Mouse (Mus musculus): ENCODE data around the gene Jakmip3.

Jakmip3 gene

DNA sequence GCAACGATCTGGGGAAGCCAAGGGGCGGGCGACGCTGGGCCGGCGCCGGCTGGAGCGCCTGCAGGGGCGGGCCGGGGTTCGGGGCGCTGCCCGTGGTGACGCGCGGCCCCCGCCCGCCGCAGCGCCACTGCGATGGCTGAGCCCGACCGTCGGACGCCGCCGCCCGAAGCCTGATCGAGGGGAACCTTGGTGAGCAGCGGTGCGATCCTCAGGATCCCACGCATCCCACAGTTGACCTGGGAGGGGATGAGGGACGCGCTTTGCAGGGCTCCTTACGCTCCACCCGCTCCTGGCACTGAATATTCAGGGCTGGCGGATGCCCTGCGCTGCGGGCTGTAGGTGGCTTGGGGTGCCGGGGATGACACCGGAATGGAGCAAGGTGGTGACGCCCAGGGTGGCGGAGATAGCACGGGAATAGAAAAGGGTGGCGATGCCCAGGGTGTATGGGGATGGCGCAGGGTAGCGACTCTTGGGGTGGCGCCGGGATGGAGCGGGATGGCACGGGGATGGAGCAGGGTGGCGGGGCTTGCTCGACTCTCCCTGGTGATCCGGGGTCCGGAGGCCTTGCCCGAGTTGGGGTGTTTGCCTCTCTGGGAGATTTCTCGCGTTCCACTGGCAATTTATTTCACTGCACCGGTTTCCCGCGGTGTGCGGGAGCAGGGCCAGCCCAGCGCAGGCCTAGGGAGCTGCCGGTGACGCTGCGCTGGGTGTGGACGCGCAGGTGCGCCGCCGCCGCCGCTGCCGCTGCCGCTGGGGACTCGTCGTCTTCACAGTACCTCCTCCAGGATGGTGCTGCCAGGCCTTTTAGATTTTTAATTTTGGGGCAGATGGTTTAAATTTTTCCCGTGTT, at the start of gene Jakmip3:
Gene Jakmip3 (plus strand): TSS at position 119 of the 850 bp plus-strand sequence.
- in situ Hi-C loops (cut with MboI, MseI), result no loop called here

DNA sequence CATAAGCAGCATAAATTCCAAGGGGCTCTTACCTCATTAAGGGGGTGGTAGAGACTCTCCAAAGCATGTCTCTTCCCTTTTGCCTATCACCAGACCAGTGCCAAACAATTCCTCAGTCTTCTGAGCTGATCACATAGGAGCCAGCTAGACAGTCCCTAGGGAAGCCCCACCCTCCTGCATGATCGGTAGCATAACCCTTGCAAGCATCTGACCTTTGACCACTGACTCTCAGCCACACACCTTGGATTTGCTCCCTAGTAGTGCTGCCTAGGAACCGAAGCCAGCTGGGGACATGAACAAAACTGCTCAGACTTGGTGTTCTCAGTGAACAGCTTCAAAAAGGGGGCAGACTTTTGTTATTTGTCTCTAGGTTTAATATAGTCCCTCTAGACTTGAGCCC, 42.4 kb upstream of the Jakmip3 start:
- in situ Hi-C loops (cut with MboI, MseI), result no loop called here

DNA sequence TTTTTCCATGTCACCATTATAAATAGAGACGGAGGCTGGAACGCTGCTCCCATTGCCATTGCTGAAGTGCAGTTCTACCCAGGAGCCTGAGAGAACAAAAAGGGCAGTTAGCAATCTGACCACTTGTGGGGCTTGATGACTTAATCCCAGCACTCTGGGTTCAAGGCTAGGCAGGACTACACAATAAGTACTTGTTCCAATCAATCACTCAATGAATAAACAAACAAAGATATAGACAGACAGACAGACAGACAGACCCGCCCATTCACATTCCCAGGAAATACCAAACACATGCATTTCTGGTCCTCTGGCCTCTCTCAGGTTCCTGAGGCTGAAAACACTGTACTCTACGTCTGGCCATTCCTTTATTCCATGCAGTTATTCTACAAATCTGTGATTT, 41.8 kb upstream of the Jakmip3 start:
- in situ Hi-C loops (cut with MboI, MseI), result no loop called here

DNA sequence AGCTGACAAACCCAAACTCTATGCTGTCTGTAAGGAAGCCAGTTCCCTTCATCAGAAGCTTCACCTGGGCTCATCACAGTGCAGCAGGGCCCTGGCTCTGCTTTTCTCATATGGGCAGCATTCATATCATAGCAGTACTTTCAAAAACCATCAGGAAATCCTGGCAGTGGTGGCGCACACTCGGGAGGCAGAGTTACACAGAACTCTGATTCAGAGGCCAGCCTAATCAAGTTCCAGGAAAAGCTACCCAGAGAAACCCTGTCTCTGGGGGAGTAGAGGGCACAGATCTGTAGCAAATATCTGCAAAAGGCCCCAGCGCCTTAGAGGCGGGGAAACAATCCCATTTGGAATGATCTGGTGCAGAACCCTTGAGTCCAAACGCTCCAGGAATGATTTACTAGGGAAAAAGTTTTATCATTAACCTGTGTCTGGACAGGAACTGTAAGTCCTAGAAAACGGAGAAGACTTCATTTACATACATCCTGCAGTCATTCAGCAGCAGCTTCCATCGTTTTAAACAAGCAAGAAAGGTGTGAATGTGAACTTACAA, 36.6 kb upstream of the Jakmip3 start:
- in situ Hi-C loops (cut with MboI, MseI), result no loop called here

DNA sequence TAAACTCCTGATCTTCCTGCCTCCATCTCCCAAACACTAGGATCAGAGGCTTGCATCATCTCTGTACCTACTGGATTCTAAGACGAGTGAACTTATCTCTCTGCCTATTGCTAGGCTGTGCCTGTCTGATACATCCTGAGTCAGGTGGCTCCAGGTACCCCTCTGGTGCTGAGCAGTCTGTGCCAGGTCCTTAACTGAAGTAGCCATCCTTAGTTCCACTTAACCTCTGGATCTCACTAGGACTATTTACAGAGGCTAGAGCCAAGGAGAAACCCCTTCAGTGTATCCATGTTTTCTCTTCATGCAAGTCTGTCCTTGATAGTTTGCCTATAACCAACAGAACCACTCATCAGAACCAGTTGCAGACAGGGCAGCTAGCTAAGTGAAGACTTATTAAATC, 34.1 kb upstream of the Jakmip3 start:
- in situ Hi-C loops (cut with MboI, MseI), result no loop called here

DNA sequence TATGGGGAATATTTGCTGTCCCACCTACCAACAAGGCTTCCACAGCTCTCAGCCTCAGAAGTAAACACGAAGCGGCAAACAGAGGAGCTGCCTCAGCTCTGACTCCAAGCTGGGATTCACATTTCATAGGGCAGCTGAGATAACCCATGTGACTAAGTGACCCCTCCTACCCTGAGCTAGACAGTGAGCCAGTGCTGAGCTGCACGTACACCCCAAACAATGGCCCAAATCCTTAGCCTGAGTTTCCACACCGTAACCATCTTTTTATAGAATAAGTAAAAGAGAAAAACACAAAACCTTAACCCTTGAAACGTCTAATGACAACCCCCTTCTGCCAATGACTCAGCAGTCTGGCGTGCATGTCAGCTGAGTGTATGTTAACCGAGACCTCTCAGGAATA, 33.5 kb upstream of the Jakmip3 start:
- in situ Hi-C loops (cut with MboI, MseI), result no loop called here

DNA sequence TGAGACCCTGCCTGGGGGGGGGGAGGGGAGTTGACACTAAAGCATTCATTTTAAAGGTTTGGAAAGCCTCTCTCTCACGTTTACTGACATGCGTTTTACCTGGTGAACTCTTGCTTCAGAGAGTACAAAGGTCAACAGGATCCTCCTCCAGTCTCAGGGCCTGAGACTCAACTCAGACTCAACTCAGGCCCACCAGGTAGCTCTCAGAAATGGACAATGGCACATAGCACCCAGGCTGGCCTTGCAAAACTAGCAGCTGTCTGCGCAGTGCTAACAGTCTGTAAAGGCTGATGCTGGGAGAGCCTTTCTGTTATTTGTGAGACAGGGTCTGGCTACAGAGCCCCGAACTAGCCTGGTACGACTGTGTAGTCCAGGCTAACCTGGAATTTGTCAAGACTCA, 32.6 kb upstream of the Jakmip3 start:
- in situ Hi-C loops (cut with MboI, MseI), result no loop called here

DNA sequence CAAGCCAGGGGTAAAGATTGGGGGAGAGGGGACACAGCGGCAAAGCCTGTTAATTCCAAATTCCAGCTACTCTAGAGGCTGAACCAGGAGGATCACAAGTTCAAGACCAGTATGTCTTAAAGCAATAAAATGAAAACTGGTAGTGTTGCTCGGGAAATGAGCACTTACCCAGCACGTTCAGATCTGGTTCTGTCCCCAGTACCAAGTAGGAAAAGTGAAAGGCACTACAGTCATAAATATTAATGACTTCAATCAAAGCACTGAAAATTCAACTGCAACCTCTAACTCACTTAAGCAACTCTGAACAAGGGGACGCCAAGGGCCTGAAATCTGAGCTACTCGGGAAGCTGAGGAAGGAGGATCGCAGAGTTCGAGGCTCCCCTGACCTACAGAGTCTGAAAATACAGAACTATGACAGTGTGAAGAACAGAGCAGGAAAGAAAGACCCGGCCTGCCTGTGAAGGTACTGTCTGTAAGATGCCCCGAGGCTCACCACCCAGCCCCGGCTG, 31.7 kb upstream of the Jakmip3 start:
- in situ Hi-C loops (cut with MboI, MseI), result no loop called here

DNA sequence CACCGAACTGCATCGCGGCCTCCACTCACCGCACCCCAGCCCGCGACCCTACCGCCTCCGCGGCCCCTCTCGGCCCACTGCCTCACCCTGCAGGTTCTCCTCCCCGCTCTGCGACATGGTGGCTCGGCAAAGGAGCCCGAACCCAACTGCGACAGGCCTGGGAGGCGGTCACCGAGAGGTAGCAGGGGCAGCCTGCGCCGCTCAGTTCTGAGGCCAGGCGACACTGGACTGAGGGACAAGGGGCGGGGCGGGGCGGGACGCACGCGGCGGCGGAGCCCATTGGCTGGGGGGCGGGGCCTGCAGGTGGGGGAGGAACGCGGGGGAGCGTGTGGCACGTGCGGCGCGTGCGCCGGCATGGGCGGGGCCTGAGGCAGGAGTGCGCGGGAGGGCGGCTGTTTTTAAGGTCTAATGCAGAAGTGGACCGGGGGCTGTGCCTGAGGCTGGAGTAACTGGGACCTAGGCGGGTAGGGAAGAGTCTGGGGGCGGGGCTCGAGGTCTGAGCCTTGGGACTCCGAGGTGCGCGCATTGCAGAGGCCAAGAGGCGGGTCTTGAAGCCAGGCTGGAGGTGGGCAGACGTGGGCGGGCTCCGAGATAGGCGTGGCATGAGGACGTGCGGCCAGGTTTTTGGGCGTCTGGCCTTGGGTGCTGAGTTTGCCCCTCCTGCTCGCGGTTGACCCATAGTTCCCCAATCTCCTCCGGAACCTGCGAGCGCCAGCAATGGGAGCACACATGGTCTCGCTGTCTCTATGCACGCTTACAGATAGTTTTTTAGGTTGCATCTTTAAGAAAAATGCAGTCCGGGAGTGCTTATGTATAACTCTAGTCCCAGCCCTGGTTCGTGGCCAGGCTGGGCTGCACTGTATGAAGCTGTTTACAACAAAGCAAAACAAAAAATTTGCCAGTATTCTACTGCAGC, 31.0 kb upstream of the Jakmip3 start, which contains the start of gene Bnip3:
Gene Bnip3 (minus strand): TSS at position 243 of the 916 bp plus-strand sequence.
- in situ Hi-C loops (cut with MboI, MseI), result no loop called here

DNA sequence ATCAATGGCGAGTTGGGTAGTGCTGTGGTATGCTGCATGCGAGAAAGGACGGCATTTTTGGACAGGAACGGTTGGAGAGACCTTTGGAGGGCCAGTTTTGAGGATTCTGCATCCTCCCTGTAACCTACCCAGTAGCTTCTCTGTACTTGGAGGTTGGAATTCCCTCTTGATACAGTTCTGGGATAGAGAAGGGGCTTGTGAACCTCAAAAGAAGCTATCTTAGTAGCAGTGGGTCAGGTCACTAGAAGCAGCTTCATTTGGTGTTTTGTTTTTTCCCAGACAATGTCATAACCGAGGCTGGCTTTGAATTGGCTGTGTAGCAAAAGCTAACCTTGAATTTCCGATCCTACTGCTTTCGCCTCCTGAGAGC, 30.4 kb upstream of the Jakmip3 start:
- in situ Hi-C loops (cut with MboI, MseI), result no loop called here

DNA sequence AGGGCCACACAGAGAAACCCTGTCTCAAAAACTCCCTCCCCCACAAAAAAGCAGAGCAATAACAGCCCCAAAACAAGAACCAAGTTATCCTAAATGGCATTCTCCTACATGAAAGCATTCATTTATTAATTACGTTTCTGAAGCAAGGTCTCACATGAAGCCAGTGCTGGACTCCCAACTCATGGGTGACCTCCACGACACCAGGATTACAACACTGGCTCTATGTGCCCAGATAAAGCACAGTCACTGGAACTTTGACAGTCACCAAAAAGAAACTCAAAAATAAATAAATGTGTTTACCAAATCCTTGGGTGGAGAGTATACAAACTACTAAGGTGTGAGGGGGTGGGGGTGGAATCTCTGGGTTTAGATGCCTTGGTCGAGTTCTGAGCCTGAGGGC, 26.9 kb upstream of the Jakmip3 start:
- in situ Hi-C loops (cut with MboI, MseI), result no loop called here

DNA sequence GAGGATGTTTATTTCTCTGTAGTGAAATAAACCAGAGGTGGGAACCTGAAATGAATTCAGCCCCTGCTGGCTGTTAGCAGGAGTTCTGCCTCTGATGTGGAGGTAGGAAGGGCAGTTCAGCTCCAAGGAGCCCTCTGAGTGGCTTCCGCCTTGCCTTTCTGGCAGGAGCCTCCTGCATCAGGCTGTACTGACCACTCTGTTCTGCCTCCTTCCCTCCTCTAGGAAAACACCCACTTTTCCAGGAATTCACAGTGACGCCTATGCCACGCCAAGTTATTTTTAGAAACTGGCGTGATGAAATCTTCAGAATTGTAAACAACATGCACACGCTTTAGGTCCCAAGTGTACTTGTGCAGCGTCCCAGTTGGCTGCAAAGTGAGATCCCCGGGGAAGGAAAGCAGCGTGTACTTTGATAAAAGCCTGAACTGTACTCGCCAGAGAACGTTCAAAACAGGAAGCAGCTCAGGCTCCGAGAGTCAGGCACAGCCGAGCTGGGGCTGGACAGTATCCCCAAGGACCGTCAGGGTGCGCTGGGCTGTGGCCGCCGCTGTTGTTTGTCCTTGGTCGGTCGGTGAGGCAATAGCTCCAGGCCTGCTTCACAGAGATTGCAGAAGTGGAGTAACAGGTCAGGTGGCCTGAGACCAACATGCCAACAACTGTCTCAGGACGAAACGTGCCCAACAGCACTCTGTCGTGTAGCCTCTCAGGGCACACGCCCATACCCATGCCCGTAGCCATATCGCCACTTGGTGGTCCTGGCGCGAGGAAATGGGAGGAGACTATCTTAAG, 21.2 kb upstream of the Jakmip3 start:
- in situ Hi-C loops (cut with MboI, MseI), result no loop called here

DNA sequence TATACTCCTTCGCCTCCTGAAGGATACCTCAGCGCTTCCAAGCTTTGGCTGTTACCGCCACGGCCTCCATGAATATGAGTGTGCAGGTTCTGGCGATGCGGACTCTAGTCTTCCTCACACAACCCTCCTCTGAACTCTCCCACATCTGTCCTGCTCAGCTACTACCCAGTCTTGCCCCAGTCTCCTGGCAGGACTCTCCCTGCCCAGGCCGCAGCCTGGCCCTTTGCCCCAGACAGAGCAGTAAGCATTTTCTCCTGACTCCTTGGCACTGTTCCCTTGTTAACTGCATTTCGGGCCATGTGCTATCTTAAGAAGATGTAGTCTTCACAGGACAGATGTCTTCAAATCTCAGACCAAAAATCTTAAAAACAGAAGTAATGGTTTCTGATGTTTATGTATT, 18.9 kb upstream of the Jakmip3 start:
- in situ Hi-C loops (cut with MboI, MseI), result loop anchor here (5.0 kb wide), 1 partner anchor 79 kb away; no protein-coding TSS in a partner anchor

DNA sequence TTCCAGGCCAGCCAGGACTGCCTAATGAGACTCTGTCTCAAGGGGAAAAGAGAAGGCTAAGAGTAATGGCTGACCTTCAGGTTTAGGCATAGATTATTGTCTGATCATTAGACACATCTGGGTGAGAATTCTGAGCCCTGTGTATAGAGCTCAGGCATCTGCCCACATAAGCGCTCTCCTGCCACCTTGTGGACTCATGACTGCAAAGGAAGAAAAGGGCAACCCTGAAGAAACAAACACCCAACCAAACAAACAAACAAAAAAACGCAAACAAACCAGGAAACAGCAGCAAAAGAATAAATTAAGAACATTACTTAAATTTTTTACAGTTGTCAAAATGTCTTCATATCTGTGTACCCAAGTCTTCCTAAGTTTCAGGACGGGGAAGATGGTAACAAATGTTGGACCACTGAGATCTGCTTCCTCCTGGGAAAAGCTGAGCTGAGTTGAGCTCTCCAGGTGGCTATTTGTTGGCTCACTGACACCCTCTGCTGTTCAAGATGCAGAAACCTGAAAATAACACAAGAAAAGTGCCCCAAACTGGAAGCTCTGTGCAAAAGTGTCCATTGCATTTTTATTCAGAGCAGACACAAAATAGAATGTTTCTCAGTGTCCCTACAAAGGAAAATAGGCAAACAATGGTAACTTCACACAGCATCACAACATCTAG, 16.6 kb upstream of the Jakmip3 start:
- in situ Hi-C loops (cut with MboI, MseI), result loop anchor here (5.0 kb wide), 1 partner anchor 82 kb away; no protein-coding TSS in a partner anchor

DNA sequence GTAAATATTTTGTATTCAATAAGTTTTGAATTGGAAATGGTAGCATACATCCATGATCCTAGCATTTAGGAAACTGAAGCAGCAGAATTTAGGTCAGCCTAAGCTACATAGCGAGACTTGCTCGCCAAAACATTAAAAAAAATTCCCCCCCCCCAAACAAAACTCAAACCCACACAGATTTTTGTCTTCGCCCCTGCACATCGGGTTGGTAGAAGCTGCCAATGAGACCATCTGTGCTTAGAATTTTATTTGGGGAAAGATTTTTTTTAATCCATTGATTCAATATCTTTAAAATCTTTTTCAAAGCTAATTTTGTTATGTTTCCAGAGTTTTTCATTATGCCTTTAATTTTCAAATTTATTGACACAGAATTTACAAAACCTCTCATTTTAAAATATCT, 12.1 kb upstream of the Jakmip3 start:
- in situ Hi-C loops (cut with MboI, MseI), result no loop called here

DNA sequence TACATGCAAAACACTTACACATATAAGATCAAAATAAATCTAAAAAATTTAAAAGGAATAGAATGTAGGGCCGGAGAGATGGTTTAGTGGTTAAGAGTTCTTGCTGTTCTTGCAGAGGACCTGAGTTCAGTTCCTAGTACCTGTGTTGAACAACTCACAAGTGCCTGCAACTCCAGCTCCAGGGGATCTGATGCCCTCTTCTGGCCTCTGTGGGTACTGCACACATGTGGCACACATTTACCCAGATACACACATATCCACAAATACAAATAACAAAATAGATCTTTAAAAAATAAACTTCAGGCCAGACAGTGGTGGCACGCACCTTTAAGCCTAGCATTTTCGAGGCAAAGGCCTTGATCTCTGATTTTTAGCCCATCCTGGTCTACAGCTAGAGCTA, 6.0 kb upstream of the Jakmip3 start:
- in situ Hi-C loops (cut with MboI, MseI), result no loop called here

DNA sequence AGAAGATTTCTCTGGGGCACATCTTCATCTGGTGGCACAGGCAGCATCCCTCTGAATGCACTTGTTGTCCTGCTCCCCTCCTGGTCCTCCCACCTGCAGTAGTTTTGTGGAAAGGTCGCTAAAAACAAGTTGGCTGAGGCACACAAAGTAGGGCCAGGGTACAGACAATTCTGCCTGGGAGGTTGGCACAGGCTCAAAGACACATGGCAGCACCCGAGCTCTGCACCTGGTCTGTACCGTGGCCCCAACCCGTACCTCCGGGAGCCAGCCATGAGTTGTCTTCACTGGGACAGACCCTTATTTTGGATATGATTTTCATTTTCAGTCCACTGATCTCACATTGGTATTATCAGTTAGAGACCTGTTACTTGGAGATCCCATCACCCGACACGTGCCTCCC, 1.5 kb upstream of the Jakmip3 start:
- in situ Hi-C loops (cut with MboI, MseI), result no loop called here

DNA sequence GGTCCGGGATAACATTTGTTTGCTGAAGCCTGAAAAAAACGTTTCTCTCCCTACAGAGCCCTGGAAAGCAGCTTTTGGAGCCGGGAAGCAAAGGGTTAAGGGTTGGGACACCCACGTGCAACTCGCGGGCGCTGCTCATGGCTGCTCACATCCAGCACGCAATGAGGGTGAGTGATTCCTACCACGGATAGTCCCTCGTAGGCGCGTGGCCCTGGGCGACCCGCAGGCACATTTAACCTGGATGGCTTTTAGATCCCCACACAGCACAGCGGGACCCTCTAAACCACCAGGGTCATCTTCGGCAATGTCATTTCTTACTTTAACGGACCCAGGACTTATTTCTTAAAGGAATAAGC, 296 bp upstream of the Jakmip3 start:
- in situ Hi-C loops (cut with MboI, MseI), result no loop called here

DNA sequence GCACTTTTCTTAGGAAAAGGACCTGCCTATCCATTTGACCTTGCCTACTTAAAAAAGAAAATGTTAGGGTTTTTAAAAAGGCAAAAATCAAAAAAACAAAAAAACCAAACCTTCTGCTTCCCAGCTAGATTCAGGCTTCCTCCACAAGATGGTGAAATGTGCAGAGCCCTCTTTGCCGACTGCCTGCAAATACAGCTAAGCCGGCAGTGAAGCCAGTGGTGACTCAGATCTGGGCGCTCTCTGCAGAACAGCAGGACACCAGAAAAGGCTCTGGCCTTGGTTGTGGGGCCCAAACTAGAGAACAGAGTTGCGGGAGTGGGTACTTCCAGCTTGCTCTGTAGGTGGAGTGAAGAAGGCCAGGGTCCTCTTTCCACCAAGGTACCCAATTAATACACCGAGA, 1.0 kb downstream of the Jakmip3 start:
- in situ Hi-C loops (cut with MboI, MseI), result no loop called here

DNA sequence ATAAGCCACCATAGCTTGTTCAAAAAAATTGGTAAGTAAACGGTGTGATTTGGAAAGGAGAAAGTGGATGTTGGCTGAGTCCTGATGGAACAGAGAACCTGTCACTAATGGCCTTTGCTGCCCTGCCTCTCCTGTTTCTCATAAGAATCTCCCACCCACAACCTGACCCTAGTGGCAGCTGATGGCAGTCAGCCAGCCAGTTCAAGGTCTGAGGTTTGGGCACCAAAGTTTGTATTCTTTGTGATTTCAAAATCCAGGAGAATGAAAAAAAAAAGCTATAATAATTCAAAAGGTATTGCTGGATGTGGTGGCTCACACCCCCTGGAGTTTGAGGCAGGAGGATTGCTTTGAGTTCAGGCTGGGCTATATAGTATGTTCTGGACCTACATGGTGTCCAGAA, 1.8 kb downstream of the Jakmip3 start:
- in situ Hi-C loops (cut with MboI, MseI), result no loop called here

DNA sequence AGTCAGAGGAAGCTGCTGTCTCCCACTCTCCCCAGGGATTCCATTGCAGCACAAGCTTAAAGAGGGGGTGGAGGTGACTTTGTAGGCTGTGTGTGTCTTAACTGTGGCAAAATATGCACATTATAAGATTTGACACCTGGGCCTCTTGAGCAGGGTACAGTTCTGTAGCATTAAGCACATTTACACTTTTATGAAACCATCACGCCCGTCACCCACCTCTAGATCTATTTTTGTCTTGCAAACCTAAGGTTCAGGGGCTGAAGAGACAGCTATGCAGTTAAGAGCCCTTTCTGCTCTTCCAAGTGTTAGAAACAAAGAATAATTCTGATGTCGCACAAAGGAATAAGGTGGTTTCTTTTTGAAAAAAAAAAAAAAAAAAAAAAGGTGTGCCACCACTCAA, 5.1 kb downstream of the Jakmip3 start:
- in situ Hi-C loops (cut with MboI, MseI), result no loop called here

All from T-helper 1 cell (primary cell).